Mouse (Mus musculus): ENCODE results near the gene Endou.

Endou gene

GRCm38 (mm10) chr15:97754476-97754875, 23.3 kb upstream of the Endou start:
- DNase-seq (ENCODE audit: low spot score) = no peak

GRCm38 (mm10) chr15:97752491-97752890, 21.4 kb upstream of the Endou start:
- DNase-seq (ENCODE audit: low spot score) = no peak

GRCm38 (mm10) chr15:97751676-97752075, 20.5 kb upstream of the Endou start:
- DNase-seq (ENCODE audit: low spot score) = no peak

DNA sequence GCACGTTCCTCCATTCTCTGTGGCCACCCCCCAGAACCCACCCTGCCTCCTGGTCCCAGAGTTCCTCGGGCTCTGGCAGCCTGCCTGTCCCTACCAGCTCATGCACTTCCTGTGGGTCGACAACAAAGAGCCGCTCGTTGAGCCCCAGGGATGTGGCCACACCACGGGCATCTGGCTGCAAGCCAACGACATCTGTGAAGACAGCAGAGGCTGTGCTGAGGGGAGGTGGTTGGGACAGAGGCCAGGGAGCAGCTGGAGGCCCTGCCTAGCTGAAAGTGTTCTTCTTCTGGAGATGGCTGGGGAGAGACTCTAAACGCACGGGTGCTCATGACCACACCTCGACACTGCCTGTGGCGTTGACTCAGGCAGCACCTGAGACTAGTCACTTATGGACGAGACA, 19.6 kb upstream of the Endou start:
- peak; percentile 61 for DNase-seq (ENCODE audit: low spot score)

DNA sequence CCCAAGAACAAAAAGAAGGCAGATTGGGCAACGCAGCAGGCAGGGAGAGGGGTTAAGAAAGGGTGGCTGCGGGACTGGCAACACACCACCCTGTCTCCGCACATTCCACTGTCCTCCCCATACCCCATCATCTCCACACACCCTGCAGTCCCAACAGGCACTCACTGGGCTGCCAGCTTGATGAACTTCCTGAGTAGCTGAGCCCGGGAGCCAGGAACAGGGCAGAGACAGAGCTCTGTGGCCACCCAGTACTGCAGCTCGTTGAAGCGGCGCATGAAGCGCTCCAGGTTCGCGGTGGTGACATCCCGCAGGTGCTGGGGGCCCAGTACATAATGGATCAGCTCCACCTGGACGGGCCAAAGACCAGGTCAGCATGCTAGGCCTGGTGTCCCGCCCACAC, 18.7 kb upstream of the Endou start:
- no peak for DNase-seq (ENCODE audit: low spot score)

GRCm38 (mm10) chr15:97749397-97749796, 18.3 kb upstream of the Endou start:
- no peak for DNase-seq (ENCODE audit: low spot score)

DNA sequence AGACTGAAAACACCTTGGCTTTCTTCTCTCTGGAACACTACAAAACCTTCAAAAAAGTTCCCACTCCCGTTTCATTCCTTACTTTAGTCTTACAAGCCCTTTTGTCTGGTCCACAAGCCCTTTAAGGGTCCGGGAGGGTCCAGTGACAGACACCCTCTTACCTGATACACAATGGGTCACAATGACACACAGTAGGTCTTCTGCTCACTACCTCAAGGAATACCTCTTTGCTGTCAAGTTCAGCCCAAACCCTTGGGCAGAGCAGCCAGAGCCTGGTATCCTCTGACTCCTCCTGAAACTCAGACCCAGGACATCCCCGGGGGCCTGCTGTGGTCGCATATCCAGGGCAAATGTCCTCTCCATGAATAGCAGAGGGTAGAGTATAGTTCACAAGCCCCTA, 17.8 kb upstream of the Endou start:
- no peak for DNase-seq (ENCODE audit: low spot score)

- DNase-seq (ENCODE audit: low spot score) = no peak
Measured at GRCm38 (mm10) chr15:97748309-97748708, 17.2 kb upstream of the Endou start.

DNA sequence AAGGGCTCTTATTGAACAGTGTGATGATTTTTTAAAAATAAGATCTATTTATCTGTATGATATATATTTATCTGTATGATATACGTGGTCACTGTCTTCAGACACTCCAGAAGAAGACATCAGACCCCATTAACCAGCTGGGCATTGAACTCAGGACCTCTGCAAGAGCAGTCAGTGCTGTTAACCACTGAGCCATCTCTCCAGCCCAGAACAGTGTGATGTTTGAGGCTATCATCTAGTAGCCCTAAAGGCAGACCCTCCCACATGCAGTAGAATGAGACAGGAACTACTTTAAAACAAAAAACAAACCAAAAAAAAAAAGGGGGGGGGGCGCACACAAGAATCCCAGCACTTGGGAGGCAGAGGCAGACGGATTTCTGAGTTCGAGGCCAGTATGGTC, 16.3 kb upstream of the Endou start:
- no peak for DNase-seq (ENCODE audit: low spot score)

- DNase-seq (ENCODE audit: low spot score) = no peak
Measured at GRCm38 (mm10) chr15:97746748-97747147, 15.6 kb upstream of the Endou start.

GRCm38 (mm10) chr15:97746278-97746677, 15.1 kb upstream of the Endou start:
- DNase-seq (ENCODE audit: low spot score) = no peak

DNA sequence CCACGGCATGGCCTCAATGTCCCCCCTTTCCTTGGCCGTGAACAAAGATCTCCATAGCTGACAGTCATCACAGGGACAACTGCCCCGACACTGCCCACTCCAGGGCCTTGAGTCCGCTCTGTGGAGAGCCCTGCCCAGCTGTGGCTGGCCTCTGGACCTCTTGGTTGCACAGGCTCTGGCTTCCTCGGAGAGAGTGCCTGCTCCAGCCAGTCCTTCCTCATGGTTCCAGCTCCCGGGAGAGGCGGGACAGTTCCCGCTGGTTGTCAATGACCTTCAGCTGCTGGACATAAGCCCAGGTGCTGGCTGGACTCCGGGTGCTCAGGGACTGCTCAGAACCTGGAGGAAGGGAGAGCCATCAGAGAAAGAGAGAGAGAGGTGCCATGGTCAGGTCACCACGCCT, 14.2 kb upstream of the Endou start:
- DNase-seq (ENCODE audit: low spot score) = peak; percentile 47

DNA sequence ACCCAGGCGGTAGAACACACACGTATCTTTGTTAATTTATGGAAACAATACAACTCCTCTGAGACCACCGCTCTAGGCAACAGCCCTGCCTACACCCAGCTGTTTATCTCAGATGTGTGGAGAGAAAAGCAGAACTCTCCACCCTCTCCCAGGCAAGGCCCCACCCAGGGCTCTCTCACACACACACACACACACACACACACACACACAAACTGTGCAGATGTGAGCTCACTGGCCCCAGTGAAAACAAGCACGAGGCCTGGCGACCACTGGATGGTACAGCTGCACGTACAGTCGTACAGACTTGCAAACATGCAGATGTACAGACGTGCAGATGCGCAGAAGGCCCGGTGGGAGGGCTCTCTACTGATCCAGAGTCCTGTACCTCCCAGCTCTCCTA, 13.8 kb upstream of the Endou start:
- no peak for DNase-seq (ENCODE audit: low spot score)

GRCm38 (mm10) chr15:97743961-97744525, 12.9 kb upstream of the Endou start:
- no peak for DNase-seq (ENCODE audit: low spot score)

GRCm38 (mm10) chr15:97743210-97743609, 12.1 kb upstream of the Endou start:
- DNase-seq (ENCODE audit: low spot score) = no peak

DNA sequence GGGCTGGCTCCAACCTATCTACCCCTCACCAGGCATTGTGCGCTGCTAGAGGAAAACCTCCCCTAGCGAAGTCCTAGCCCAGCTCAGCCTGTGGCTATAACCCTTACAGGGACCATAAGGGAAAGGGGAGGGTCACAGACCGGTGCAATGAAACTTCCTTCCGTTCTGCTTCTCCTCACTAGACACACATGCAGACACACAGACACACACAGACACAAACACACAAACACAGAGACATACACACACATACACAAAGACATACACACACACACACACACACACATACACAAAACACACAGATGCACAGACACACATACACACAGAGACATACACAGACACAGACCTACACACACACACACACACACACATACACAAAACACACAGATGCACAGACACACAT, 11.5 kb upstream of the Endou start:
- no peak for DNase-seq (ENCODE audit: low spot score)

DNA sequence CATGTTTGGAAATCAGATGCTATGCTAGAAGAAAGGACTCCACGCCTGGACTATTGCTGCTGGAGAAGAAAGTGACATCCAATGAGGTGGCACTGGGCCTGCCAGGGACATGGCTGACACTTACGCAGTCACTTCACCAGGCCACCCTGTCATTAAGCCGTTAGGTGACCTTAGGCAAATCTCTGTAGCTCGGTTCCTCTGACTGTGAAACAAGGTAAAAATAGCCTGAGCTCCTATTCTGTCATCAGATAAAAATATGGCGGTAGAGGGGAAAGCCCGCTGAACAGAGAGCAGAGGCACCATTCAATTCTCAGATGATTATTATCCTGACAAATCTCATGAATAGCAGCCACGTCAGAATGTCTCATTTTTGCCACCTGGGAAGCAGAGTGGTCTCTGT, 10.9 kb upstream of the Endou start:
- DNase-seq (ENCODE audit: low spot score) = no peak

GRCm38 (mm10) chr15:97741662-97742061, 10.5 kb upstream of the Endou start:
- DNase-seq (ENCODE audit: low spot score) = no peak

DNA sequence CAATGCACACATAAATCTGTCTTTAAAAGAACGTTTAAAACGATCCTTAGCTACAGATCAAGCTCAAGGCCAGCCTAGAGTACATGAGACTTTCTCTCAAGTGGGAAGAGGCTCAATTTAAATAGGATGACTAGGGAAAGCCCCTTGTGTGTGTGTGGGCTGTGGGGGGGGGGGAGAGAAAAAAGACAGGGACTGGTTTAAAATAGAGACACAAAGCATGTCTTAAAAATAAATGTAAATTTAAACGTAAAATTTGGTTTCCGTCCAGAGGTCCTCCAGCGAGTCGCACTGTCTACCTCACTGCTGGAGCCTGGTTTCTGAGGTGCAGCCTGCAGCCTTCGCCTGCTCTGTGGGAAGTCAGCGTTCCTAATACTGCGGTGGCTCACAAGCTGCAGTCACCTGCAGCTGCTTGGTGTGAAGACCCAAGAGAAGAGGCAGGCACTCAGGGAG, 9.2 kb upstream of the Endou start:
- DNase-seq (ENCODE audit: low spot score) = no peak

GRCm38 (mm10) chr15:97738923-97739322, 7.8 kb upstream of the Endou start:
- DNase-seq (ENCODE audit: low spot score) = no peak

DNA sequence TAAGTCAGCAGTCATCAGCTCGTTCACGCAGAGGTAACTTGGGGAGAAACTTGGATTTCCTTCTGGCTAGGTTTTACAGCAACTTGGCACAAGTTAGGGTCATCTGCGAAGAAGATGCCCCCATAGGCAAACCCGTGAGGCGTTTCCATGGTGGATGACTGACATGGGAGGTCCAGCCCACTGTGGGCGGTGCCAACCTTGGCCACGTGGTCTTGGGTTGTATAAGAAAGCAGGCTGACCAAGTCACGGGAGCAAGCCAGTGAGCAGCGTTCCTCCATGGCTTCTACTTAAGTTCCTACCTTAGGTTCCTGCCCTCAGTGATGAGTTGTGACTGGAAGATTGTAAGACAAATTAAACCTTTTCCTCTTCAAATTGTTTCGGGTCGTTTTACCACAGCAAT, 849 bp upstream of the Endou start:
- no peak for DNase-seq (ENCODE audit: low spot score)

DNA sequence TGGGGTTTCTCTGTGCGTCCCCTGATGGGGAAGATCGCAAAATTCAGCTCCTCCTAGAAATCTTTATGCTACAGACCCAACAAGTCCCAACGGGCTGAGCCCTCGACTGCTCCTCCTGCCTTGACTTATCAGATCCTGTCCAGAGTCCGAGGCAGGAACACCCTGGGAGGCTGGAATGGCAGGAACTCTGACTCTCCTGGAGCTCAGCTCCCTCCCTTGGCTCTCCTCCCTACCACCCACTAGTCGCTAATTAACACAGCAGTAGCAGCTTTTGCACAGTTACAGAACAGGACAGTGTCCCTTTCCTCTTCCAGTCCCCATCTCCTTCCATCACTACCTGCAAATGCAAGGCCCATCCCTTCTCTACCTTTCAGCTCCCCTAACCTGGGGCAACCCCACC, 774 bp downstream of the Endou start:
- DNase-seq (ENCODE audit: low spot score) = no peak

DNA sequence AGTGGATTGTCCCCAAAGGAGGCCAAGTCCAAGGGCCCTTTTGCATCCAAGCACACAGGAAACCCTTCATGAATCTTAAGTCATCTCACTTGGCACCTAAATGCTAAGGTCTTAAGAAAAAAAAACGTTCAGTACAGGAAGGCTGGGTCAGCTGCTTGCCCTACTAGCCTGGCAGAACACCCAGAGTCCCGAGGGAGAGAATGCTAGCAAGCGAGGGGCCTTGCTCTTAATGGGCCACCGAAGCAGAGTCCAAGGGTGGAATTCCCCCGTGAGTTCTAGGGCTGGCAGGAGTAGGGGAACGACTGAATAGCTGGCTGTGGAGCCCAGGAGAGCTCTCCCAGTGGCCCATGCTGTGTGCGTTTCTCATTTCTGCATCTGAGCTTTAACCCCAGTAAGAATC, 2.3 kb downstream of the Endou start:
- no peak for DNase-seq (ENCODE audit: low spot score)

- DNase-seq (ENCODE audit: low spot score) = no peak
Measured at GRCm38 (mm10) chr15:97728394-97728793, 2.7 kb downstream of the Endou start.

DNA sequence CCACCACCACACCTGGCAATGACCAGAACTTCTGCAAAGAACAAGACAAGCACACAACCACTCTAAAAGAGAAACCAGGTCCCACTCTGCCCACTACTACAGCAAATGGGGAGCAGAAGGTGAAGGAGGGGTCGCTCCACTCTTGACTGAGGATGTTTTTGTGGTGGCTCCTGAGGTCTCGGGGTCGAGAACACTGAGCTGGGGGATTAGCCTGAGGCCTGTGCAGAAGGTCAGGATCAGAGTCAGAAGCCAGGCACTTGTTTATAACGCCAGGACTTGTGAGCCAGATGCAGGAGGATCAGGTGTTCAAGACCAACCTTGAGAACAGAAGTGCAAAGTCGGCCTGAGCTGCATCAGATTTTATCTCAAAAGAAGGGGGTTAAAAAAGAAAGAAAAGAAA, 3.6 kb downstream of the Endou start:
- DNase-seq (ENCODE audit: low spot score) = no peak

Measured in urinary bladder, postnatal 14 days (tissue).